Mouse (Mus musculus) forebrain, embryonic 13.5 days (tissue): ENCODE data around the gene Pus7. TPM values are rescaled to one million over a fixed set of nuclear protein-coding genes. Genes with fewer than 3 reads are reported as not detected.
"Not testable (repeated sequence)": the region's sequence is repeated elsewhere in the genome, so short reads cannot be mapped to it uniquely, and the experiment has no call there.

ENCODE experiments used
- ATAC-seq: fragments of 200-750 bp; cut with Nextera tagmentation; 2 replicates; pipeline ENCODE4 v1.8.0; 2017
- H3K27ac ChIP-seq: fragments of 300-500 bp; sonication (generic); 2 replicates; pipeline ENCODE4 v1.5.1; 2015; ENCODE audit warnings: inconsistent platforms, mild to moderate bottlenecking, moderate library complexity
- H3K27me3 ChIP-seq: fragments of 300-500 bp; sonication (generic); 2 replicates; pipeline ENCODE4 v1.6.1; 2015; ENCODE audit warnings: mild to moderate bottlenecking, inconsistent platforms
- H3K36me3 ChIP-seq: fragments of 300-500 bp; sonication (generic); 2 replicates; pipeline ENCODE4 v1.6.1; 2015; ENCODE audit warnings: mild to moderate bottlenecking, inconsistent platforms; ENCODE audit not compliant: poor library complexity, severe bottlenecking
- H3K4me1 ChIP-seq: fragments of 300-500 bp; sonication (generic); 2 replicates; pipeline ENCODE4 v1.6.1; 2015; ENCODE audit warnings: inconsistent platforms
- H3K4me2 ChIP-seq: fragments of 300-500 bp; sonication (generic); 2 replicates; pipeline ENCODE4 v1.6.1; 2015; ENCODE audit warnings: inconsistent platforms, mild to moderate bottlenecking, moderate library complexity
- H3K4me3 ChIP-seq: fragments of 300-500 bp; sonication (generic); 2 replicates; pipeline ENCODE4 v1.5.1; 2015; ENCODE audit warnings: mild to moderate bottlenecking, inconsistent platforms
- H3K9ac ChIP-seq: fragments of 300-500 bp; sonication (generic); 2 replicates; pipeline ENCODE4 v1.6.1; 2015; ENCODE audit warnings: mild to moderate bottlenecking, inconsistent platforms
- H3K9me3 ChIP-seq: fragments of 300-500 bp; sonication (generic); replicated peaks from 2 replicates; pipeline ENCODE4 v1.6.1; 2016; ENCODE audit warnings: inconsistent platforms
- WGBS: fragments of 180-500 bp; shearing (Covaris S2); methylation state at CpG from one replicate; pipeline ENCODE4 v1.1.7; 2015; 5-methylcytosine and 5-hydroxymethylcytosine counted together
- polyA plus RNA-seq: library from polyadenylated mRNA; unstranded; fragments of >200 nt; fragmentation: Nextera tagmentation; extraction: Ambion mirVana; gene quantifications from 2 replicates; pipeline ENCODE4 v1.2.1, GENCODE M21; 2015

The Pus7 gene
- polyA plus RNA-seq, 1 experiment from 2014 or later: 19.8 TPM

DNA sequence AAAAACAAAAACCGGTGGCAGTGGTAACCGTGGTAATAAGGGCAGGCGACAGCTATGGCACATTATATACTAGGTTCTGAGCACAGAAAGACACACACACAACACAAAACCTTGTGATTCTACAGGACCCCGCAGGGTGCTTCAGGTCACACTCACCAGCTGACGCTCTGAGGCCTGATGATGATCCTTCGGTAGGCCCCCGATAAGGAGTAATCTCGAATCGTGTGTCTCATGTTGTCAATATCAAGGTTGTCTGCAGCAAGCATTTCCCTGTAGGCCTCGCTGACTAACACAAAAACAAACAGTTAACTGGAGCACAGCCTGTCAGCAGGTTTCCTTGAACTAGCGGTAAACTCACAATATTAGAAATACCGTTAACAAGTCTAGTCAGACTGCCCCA is 40.2 kb downstream of the Pus7 start:
- no peak for ATAC-seq
- H3K9me3 ChIP-seq: no peaks in the 10 kb centered on the region
- peaks cover 66% of the 10 kb centered on the region for H3K36me3 ChIP-seq
- no peak overlapping the region for H3K4me3 ChIP-seq
- H3K4me1 ChIP-seq: no peaks in the 10 kb centered on the region
- H3K27me3 ChIP-seq: no peaks in the 10 kb centered on the region
- no peak overlapping the region for H3K9ac ChIP-seq
- no peak overlapping the region for H3K4me2 ChIP-seq
- WGBS: 96% methylated on average over 12 of the region's 12 CpGs
- H3K27ac ChIP-seq: no peak overlapping the region

DNA sequence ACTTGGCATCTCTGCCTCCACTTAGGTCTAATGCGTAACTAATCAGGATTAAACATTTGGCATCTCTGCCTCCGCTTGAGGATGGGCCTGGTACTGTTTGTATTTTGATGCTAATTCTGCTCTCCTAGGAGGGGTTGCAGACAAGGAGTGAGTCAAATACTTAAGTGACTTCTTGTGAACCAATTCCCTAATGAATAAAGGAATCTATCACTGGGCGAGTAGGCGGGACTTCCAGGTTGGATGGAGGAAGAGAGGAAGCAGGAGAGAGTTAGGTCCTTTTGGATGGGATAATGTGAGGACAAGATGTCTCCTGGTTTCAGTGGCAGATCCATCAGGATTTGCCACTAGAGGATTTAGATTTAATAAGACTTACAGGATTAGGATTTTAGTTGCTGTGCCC is 46.4 kb downstream of the Pus7 start:
- H3K4me3 ChIP-seq: no peak overlapping the region
- H3K36me3 ChIP-seq: peaks cover 17% of the 10 kb centered on the region
- H3K27ac ChIP-seq: no peak overlapping the region
- no peaks in the 10 kb centered on the region for H3K9me3 ChIP-seq
- whole genome bisulfite sequencing: 87% methylated on average over 4 of the region's 4 CpGs
- no peak overlapping the region for H3K4me2 ChIP-seq
- H3K9ac ChIP-seq: no peak overlapping the region
- ATAC-seq: no peak
- no peaks in the 10 kb centered on the region for H3K4me1 ChIP-seq
- H3K27me3 ChIP-seq: no peaks in the 10 kb centered on the region

GRCm38 (mm10) chr5:23736366-23736765 is 47.1 kb downstream of the Pus7 start:
- ATAC-seq: no peak
- Histone ChIP-seq H3K4me2 (no peak overlapping the region), H3K36me3 (peaks cover 11% of the 10 kb centered on the region; the same call in 1 of the 2 replicates), H3K9me3 (no peaks in the 10 kb centered on the region), H3K27me3 (no peaks in the 10 kb centered on the region), H3K4me3 (no peak overlapping the region), H3K27ac (no peak overlapping the region), H3K9ac (no peak overlapping the region), H3K4me1 (no peaks in the 10 kb centered on the region)
- 82% methylated on average over 4 of the region's 4 CpGs for WGBS

DNA sequence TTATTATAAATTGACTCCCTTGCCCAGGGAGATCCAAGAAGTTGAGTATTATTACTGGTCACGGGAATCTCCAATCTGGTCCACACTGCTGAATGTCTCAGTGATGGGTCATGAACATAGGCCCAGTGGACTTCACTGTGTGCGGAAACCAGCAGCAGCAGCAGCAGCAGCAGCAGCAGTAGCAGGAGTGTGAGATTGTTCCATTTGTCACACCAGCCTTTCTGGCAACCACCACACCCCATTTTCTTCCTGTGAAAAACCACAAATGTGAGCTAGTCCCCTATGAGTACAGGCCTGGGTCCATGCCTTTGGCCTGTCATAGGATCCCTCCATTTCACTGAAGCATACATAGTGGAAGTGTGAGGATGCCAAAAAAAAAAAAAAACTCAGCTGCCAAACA is 61.6 kb downstream of the Pus7 start:
- Histone ChIP-seq H3K4me2 (no peak overlapping the region), H3K27ac (no peak overlapping the region), H3K4me3 (no peak overlapping the region), H3K27me3 (no peaks in the 10 kb centered on the region), H3K9ac (no peak overlapping the region), H3K36me3 (no peaks in the 10 kb centered on the region), H3K4me1 (no peaks in the 10 kb centered on the region), H3K9me3 (0 out of 2 replicates have a peak, but pooled peaks cover 5% of the 10 kb centered on the region)
- ATAC-seq: no peak
- 90% methylated on average over 2 of the region's 2 CpGs for WGBS

DNA sequence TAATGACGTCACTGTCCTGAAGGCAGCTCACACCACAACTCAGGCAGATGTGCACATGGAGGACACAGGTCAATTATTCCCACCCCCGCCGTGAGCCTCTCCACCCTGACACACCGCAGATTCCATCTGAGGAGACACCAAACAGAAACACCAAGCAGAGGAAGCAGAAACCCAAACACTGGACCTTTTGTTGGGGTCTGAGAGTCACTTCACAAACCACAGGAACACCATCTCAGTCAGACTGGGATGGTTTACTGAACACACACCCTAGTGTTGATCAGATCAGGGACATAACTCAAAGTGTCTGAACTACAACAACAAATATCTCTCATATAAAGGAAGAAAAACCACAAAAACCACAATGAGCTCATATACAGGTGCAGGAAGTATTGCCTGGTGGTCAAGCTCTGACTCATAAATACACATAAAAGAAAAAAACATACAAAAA is 64.6 kb downstream of the Pus7 start:
- no peak for ATAC-seq
- no peaks in the 10 kb centered on the region for H3K36me3 ChIP-seq
- H3K4me2 ChIP-seq: no peak overlapping the region
- WGBS: 90% methylated on average over 4 of the region's 4 CpGs
- no peaks in the 10 kb centered on the region for H3K4me1 ChIP-seq
- no peaks in the 10 kb centered on the region for H3K9me3 ChIP-seq
- no peak overlapping the region for H3K4me3 ChIP-seq
- no peak overlapping the region for H3K27ac ChIP-seq
- H3K27me3 ChIP-seq: no peaks in the 10 kb centered on the region
- no peak overlapping the region for H3K9ac ChIP-seq

DNA sequence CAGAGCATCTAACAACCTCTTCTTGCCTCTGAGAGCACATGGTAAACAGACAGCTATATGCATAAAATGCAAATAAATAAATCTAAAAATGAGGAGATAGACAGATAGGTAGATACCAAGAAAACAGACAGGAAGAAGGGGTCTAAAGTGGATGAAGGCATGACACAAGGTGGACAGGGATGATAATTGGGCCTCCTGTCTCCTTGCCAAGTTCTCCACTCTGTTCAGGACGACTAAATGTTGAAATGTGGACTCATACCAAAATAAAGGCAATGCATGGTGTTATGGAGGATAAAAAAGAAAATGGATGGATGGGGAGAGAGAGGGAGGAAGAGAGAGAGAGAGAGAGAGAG is 65.4 kb downstream of the Pus7 start:
- ATAC-seq: no peak
- Histone ChIP-seq H3K9me3 (no peaks in the 10 kb centered on the region), H3K9ac (no peak overlapping the region), H3K4me3 (no peak overlapping the region), H3K4me2 (no peak overlapping the region), H3K4me1 (no peaks in the 10 kb centered on the region), H3K36me3 (no peaks in the 10 kb centered on the region), H3K27me3 (no peaks in the 10 kb centered on the region), H3K27ac (no peak overlapping the region)
- WGBS: 68% methylated on average over 1 of the region's 1 CpGs

GRCm38 (mm10) chr5:23717469-23718181 is 65.9 kb downstream of the Pus7 start:
- H3K9ac ChIP-seq: no peak overlapping the region
- H3K4me2 ChIP-seq: no peak overlapping the region
- H3K27ac ChIP-seq: no peak overlapping the region
- no peaks in the 10 kb centered on the region for H3K4me1 ChIP-seq
- no peak overlapping the region for H3K4me3 ChIP-seq
- no peaks in the 10 kb centered on the region for H3K9me3 ChIP-seq
- WGBS: 77% methylated on average over 3 of the region's 3 CpGs
- no peak for ATAC-seq
- no peaks in the 10 kb centered on the region for H3K27me3 ChIP-seq
- H3K36me3 ChIP-seq: no peaks in the 10 kb centered on the region

- 85% methylated on average over 8 of the region's 8 CpGs for WGBS
- peaks cover 7% of the 10 kb centered on the region for H3K9me3 ChIP-seq
- no peak overlapping the region for H3K9ac ChIP-seq
- H3K27me3 ChIP-seq: no peaks in the 10 kb centered on the region
- H3K36me3 ChIP-seq: peaks cover 23% of the 10 kb centered on the region
- H3K4me2 ChIP-seq: no peak overlapping the region
- 0 out of 2 replicates have a peak, but pooled peaks cover 4% of the 10 kb centered on the region for H3K4me1 ChIP-seq
- H3K4me3 ChIP-seq: no peak overlapping the region
- ATAC-seq: no peak
- H3K27ac ChIP-seq: no peak overlapping the region
Measured at GRCm38 (mm10) chr5:23713401-23714335, 69.8 kb downstream of the Pus7 start.

GRCm38 (mm10) chr5:23712130-23713001 is 71.1 kb downstream of the Pus7 start:
- peak; percentile 99 for ATAC-seq
- Histone ChIP-seq H3K4me3 (peak overlapping the region; percentile 70), H3K27me3 (no peaks in the 10 kb centered on the region), H3K4me2 (peak overlapping the region; percentile 76), H3K27ac (no peak overlapping the region; the same call in 1 of the 2 replicates), H3K9ac (peak overlapping the region; percentile 69), H3K4me1 (0 out of 2 replicates have a peak, but pooled peaks cover 4% of the 10 kb centered on the region), H3K9me3 (peaks cover 17% of the 10 kb centered on the region), H3K36me3 (peaks cover 35% of the 10 kb centered on the region)
- 2% methylated on average over 59 of the region's 60 CpGs for WGBS

GRCm38 (mm10) chr5:23711671-23712129 is 71.8 kb downstream of the Pus7 start:
- H3K4me1 ChIP-seq, H3K27ac ChIP-seq, ATAC-seq, H3K27me3 ChIP-seq: not testable (repeated sequence)
- Histone ChIP-seq H3K4me3 (peak overlapping the region; percentile 70), H3K4me2 (peak overlapping the region; percentile 76), H3K9ac (peak overlapping the region; percentile 69), H3K9me3 (peaks cover 24% of the 10 kb centered on the region), H3K36me3 (peaks cover 41% of the 10 kb centered on the region)
- WGBS: 54% methylated on average over 6 of the region's 6 CpGs

GRCm38 (mm10) chr5:23711244-23711643 is 72.3 kb downstream of the Pus7 start:
- peak overlapping the region; percentile 70; the same call in 1 of the 2 replicates for H3K4me3 ChIP-seq
- peaks cover 27% of the 10 kb centered on the region for H3K9me3 ChIP-seq
- 98% methylated on average over 4 of the region's 4 CpGs for WGBS
- no peak overlapping the region for H3K4me2 ChIP-seq
- H3K27ac ChIP-seq: no peak overlapping the region
- H3K4me1 ChIP-seq: 0 out of 2 replicates have a peak, but pooled peaks cover 4% of the 10 kb centered on the region
- H3K36me3 ChIP-seq: peaks cover 46% of the 10 kb centered on the region
- no peak overlapping the region for H3K9ac ChIP-seq
- ATAC-seq: no peak
- H3K27me3 ChIP-seq: no peaks in the 10 kb centered on the region
